Mouse (Mus musculus) embryonic facial prominence, embryonic 15.5 days (tissue): ENCODE results near the gene Cacna2d2. TPM values are rescaled to one million over a fixed set of nuclear protein-coding genes. Genes with fewer than 3 reads are reported as not detected.
A peak's percentile ranks its signal among the peaks of the same experiment; 100 is the strongest.

Experiments
- ATAC-seq: fragments of 200-750 bp; cut with Nextera tagmentation; 2 replicates; pipeline ENCODE4 v1.8.0; 2017; ENCODE audit warnings: low read depth, moderate TSS enrichment; ENCODE audit not compliant: insufficient number of reproducible peaks, low FRiP score, low TSS enrichment
- H3K27ac ChIP-seq: fragments of 300-500 bp; sonication (generic); replicated peaks from 2 replicates; pipeline ENCODE4 v1.5.1; 2015; ENCODE audit warnings: mild to moderate bottlenecking, inconsistent platforms
- H3K27me3 ChIP-seq: fragments of 300-500 bp; sonication (generic); 2 replicates; pipeline ENCODE4 v1.6.1; 2015; ENCODE audit warnings: inconsistent platforms
- H3K36me3 ChIP-seq: fragments of 300-500 bp; sonication (generic); 2 replicates; pipeline ENCODE4 v1.6.1; 2015; ENCODE audit warnings: mild to moderate bottlenecking, inconsistent platforms
- H3K4me1 ChIP-seq: fragments of 300-500 bp; sonication (generic); 2 replicates; pipeline ENCODE4 v1.6.1; 2015; ENCODE audit warnings: inconsistent platforms
- H3K4me2 ChIP-seq: fragments of 300-500 bp; sonication (generic); replicated peaks from 2 replicates; pipeline ENCODE4 v1.6.1; 2015; ENCODE audit warnings: mild to moderate bottlenecking, inconsistent platforms
- H3K4me3 ChIP-seq: fragments of 300-500 bp; sonication (generic); replicated peaks from 2 replicates; pipeline ENCODE4 v1.5.1; 2015; ENCODE audit warnings: mild to moderate bottlenecking, inconsistent platforms
- H3K9ac ChIP-seq: fragments of 300-500 bp; sonication (generic); 2 replicates; pipeline ENCODE4 v1.6.1; 2015; ENCODE audit warnings: inconsistent platforms
- H3K9me3 ChIP-seq: fragments of 300-500 bp; sonication (generic); replicated peaks from 2 replicates; pipeline ENCODE4 v1.6.1; 2016; ENCODE audit warnings: inconsistent platforms
- WGBS: fragments of 180-500 bp; shearing (Covaris S2); methylation state at CpG from one replicate; pipeline ENCODE4 v1.1.7; 2015; 5-methylcytosine and 5-hydroxymethylcytosine counted together
- polyA plus RNA-seq: library from polyadenylated mRNA; unstranded; fragments of >200 nt; fragmentation: Nextera tagmentation; extraction: Ambion mirVana; gene quantifications from 2 replicates; pipeline ENCODE4 v1.2.1, GENCODE M21; 2015

Gene Cacna2d2
- polyA plus RNA-seq, 1 experiment from 2014 or later: 1.3 TPM

DNA sequence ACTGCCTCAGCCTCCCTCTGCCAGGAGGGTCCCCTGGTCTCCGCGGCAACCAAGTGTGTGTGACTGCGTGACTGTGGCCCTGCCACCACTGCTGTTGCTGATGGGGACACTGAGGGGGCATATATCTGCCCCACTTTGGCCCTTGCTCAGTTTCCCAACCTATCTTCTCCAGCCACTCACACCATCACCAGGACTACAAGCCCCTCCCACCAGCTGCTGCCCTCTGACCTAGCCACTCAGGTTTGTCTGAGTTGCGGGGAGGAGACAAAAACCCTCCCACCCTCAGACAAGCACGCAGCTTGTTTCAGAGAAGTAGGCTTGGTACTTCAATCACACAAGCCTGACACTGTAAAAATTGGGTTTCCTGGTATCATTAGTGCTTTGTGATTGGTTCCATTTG, 24.0 kb upstream of the Cacna2d2 start:
- no peak for ATAC-seq
- H3K27me3 ChIP-seq: peaks cover 73% of the 10 kb centered on the region
- no peaks in the 10 kb centered on the region for H3K36me3 ChIP-seq

DNA sequence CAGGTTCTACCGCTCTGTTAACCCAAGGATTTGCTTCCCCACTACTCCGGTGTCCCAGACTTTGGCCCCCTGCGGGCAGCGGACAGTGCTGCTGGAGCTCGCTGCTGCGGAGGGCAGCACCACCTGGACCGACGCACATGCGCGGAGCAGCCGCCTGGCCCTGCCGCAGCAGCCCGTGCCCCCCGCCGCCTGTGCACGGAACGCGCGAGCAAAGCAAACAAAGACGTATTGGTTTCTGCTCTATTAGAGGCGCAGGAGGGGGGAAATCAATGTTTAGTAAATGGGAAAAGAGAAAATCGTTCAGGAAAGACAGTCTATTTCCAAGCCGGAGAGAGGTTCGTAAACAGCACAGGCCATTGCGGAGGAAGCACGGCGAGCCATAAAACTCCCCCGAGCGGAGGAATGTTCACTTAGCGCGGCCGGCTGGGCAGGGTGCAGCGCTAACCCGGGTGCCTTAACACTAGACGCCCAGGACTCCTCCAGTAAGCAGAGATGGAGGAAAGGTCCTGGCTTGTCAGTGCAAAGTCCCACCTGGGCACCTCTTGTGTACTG, 21.4 kb upstream of the Cacna2d2 start:
- Histone ChIP-seq H3K27ac (no peak overlapping the region), H3K4me1 (peaks cover 7% of the 10 kb centered on the region), H3K9me3 (no peaks in the 10 kb centered on the region), H3K36me3 (no peaks in the 10 kb centered on the region), H3K4me2 (peak overlapping the region; percentile 49), H3K4me3 (peak overlapping the region; percentile 32), H3K27me3 (peaks cover 94% of the 10 kb centered on the region), H3K9ac (no peak overlapping the region)
- WGBS: under 1% methylated on average over 35 of the region's 35 CpGs
- ATAC-seq: no peak

More for the DNA sequence above, 24.0 kb upstream of the Cacna2d2 start:
- Histone ChIP-seq H3K9ac (no peak overlapping the region), H3K4me2 (no peak overlapping the region), H3K4me3 (no peak overlapping the region), H3K9me3 (no peaks in the 10 kb centered on the region), H3K4me1 (peaks cover 7% of the 10 kb centered on the region), H3K27ac (no peak overlapping the region)
- 20% methylated on average over 5 of the region's 5 CpGs for WGBS

DNA sequence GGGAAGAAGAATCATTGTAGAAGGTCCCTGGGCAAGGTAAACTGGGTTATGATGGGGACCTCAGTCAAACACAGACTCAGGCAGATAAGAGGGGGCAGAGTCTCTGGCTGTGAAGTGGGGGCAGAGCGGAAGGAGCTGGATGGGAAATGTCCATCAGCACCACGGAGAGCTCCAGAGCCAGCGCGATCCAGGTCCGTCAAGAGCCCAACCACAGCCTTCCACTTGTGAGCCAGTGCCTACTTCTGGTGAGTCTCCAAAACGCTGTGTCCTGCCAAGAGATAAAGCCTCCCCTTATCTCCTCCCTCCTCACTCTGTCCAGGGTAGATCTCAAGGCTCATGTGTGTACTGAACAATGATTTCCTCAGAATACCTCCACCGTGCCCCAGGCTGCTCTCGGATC, 17.7 kb upstream of the Cacna2d2 start:
- 7% methylated on average over 8 of the region's 8 CpGs for WGBS
- no peak overlapping the region for H3K27ac ChIP-seq
- no peak for ATAC-seq
- H3K4me2 ChIP-seq: no peak overlapping the region
- peaks cover 7% of the 10 kb centered on the region for H3K4me1 ChIP-seq
- H3K27me3 ChIP-seq: peaks cover 94% of the 10 kb centered on the region
- no peaks in the 10 kb centered on the region for H3K36me3 ChIP-seq
- H3K4me3 ChIP-seq: no peak overlapping the region
- H3K9me3 ChIP-seq: no peaks in the 10 kb centered on the region
- no peak overlapping the region for H3K9ac ChIP-seq

DNA sequence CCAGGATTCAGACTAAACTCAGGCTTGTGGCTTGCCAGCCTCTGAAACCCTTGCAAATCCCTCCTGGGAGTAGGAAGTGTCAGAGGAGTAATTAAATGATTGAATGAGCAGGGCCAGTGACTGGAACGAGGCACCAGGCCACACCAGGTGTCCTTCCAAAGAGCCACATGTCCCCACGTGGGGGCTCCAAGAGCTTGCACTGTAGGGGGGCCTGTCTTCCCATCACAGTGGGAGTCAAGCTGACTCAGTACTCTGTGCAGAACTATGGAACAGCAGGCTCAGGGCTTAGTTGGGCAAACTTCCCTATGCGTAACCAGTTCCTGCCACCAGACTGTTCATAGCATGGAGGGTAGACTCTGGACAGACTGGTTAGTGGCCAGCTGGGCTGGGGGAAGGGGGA, 15.0 kb upstream of the Cacna2d2 start:
- no peak overlapping the region for H3K4me2 ChIP-seq
- no peaks in the 10 kb centered on the region for H3K4me1 ChIP-seq
- no peak overlapping the region for H3K27ac ChIP-seq
- WGBS: 26% methylated on average over 3 of the region's 3 CpGs
- H3K9me3 ChIP-seq: no peaks in the 10 kb centered on the region
- H3K27me3 ChIP-seq: peaks cover 67% of the 10 kb centered on the region
- H3K4me3 ChIP-seq: no peak overlapping the region
- no peak for ATAC-seq
- H3K9ac ChIP-seq: no peak overlapping the region
- H3K36me3 ChIP-seq: no peaks in the 10 kb centered on the region

DNA sequence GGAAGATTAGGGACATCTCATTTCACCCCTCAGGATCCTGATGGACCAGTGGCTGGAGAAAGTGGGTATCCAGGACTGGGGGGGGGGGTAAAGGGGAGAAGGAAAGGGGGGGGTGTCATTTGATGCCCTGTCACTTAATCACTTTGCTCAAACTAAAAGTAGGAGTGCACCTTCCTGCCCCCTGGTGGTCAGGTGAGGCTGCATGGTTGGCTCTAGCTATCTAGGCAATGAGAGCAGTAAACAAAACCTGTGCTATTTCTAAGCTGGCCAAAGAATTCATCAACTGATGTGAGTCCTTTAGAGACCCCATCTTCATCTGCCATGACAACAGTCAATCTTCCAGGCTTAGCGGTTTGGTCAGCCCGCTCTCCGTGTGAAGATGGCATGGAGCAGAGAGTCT, 12.7 kb upstream of the Cacna2d2 start:
- Histone ChIP-seq H3K9ac (no peak overlapping the region), H3K4me1 (no peaks in the 10 kb centered on the region), H3K4me2 (no peak overlapping the region), H3K9me3 (no peaks in the 10 kb centered on the region), H3K4me3 (no peak overlapping the region), H3K27me3 (peaks cover 44% of the 10 kb centered on the region), H3K27ac (no peak overlapping the region), H3K36me3 (no peaks in the 10 kb centered on the region)
- WGBS: 60% methylated on average over 3 of the region's 3 CpGs
- ATAC-seq: no peak

DNA sequence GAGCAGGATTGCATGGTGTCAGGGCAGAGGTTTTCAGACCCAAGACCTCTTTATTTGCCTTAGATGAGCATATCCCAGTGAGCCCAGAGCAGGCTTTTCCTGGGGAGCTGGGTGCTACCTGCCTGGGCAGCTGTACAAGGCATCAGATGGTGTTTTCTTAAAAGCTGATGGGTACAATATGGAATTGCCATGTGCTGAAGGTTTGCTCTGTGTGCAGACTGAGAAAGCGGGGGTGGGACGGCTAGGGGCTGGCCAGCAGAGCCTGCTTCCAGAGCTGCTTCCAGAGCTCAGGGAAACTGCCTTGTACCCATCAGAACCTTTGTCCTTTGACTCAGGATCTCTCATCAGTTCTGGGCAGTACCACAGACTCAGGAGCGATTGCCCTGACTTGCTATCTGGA, 11.7 kb upstream of the Cacna2d2 start:
- H3K4me2 ChIP-seq: no peak overlapping the region
- no peak overlapping the region for H3K4me3 ChIP-seq
- H3K9ac ChIP-seq: no peak overlapping the region
- no peaks in the 10 kb centered on the region for H3K36me3 ChIP-seq
- H3K27ac ChIP-seq: no peak overlapping the region
- H3K4me1 ChIP-seq: no peaks in the 10 kb centered on the region
- no peak for ATAC-seq
- no peaks in the 10 kb centered on the region for H3K9me3 ChIP-seq
- peaks cover 34% of the 10 kb centered on the region for H3K27me3 ChIP-seq
- WGBS: 80% methylated on average over 3 of the region's 3 CpGs

DNA sequence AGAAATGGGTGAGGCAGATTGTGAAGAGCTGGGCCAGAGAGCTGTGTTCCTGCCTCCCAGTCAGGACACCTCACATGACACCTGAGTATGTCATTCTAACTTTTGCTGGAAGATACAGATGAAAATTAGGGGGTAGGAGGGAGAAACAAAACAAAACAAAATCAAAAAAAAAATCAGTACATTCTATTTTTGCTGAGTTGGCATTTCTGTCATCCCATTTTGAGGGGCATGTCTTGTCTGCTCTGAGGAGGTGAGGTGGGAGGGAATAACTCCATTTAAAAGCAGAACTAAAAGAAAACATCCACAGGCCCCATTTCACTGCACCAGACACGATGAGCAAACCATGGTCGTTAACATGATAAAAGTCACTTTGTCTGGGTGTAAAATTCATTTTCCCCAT, 11.1 kb upstream of the Cacna2d2 start:
- Histone ChIP-seq H3K9me3 (no peaks in the 10 kb centered on the region), H3K27ac (no peak overlapping the region), H3K27me3 (peaks cover 29% of the 10 kb centered on the region), H3K36me3 (no peaks in the 10 kb centered on the region), H3K9ac (no peak overlapping the region), H3K4me3 (no peak overlapping the region), H3K4me1 (no peaks in the 10 kb centered on the region), H3K4me2 (no peak overlapping the region)
- WGBS: 47% methylated on average over 2 of the region's 2 CpGs
- no peak for ATAC-seq

DNA sequence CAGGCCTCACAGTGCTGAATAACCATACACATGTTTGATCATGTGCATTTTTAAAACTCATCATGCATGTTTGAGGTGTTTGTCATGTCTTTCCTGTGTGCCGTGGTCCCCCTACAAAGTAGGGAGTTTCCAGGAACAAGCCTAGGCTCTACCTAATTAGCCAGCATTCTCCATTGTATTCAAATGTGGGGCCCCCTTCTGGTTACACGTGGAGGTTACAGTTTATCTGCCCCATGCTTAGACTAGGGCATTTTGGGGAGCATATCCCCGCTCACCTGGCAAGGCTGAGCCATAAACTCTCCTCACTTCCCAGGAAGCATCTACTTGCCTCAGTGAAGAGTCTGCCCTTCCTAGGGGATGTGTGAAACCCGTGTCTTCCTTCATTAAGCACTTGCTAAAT, 3.0 kb upstream of the Cacna2d2 start:
- Histone ChIP-seq H3K9me3 (no peaks in the 10 kb centered on the region), H3K36me3 (no peaks in the 10 kb centered on the region), H3K4me2 (no peak overlapping the region), H3K27ac (no peak overlapping the region), H3K4me3 (no peak overlapping the region), H3K9ac (no peak overlapping the region), H3K4me1 (peaks cover 10% of the 10 kb centered on the region), H3K27me3 (peaks cover 60% of the 10 kb centered on the region)
- no peak for ATAC-seq
- WGBS: 28% methylated on average over 4 of the region's 4 CpGs

DNA sequence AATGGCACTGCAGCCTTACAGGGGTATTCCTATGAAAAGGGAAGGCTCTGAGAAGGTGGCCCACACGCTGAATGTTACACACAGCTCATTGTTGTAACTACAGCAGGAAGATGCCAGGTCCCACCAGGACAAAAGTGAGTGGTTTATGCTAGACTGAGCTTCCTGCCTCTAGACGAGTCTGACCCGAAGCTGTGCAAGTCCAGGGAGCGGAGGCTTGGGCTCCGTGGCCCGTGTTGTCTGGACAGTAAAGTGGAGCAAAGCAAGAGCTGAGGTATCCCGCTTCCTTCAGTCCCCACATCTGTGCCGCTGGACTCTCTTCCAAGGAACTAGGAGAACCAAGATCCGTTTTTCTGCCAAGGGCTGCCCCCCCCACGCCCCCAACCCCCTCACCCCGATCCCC, 444 bp upstream of the Cacna2d2 start:
- Histone ChIP-seq H3K4me1 (peaks cover 10% of the 10 kb centered on the region), H3K36me3 (no peaks in the 10 kb centered on the region), H3K9me3 (no peaks in the 10 kb centered on the region), H3K4me3 (no peak overlapping the region), H3K27me3 (peaks cover 82% of the 10 kb centered on the region), H3K4me2 (peak overlapping the region; percentile 100; the same call in 1 of the 2 replicates), H3K9ac (no peak overlapping the region), H3K27ac (no peak overlapping the region)
- no peak for ATAC-seq
- WGBS: 20% methylated on average over 11 of the region's 11 CpGs

DNA sequence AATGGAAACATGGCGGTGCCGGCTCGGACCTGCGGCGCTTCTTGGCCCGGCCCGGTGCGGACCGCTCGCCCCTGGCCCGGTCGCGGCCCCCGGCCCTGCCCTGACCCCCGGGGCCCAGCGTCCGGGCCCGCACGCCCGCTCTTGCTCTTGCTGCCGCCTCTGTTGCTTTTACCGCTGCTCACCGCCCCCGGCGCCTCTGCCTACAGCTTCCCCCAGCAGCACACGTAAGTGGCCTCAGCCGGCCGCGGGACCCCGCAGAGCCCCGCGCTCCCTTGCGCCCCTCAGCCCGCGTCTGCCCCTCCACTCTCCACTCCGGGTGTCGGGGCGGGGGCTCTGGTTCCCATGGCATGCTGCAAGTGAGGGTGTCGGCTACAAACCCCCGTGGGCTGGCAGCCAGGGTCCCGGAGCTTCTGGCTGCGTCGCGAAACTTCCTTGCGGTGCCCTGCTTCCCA, 674 bp downstream of the Cacna2d2 start:
- Histone ChIP-seq H3K4me1 (peaks cover 10% of the 10 kb centered on the region), H3K4me3 (peak overlapping the region; percentile 66), H3K9me3 (no peaks in the 10 kb centered on the region), H3K9ac (peak overlapping the region; percentile 45), H3K36me3 (no peaks in the 10 kb centered on the region), H3K27me3 (peaks cover 84% of the 10 kb centered on the region), H3K27ac (no peak overlapping the region), H3K4me2 (peak overlapping the region; percentile 100)
- WGBS: under 1% methylated on average over 39 of the region's 45 CpGs
- ATAC-seq: no peak

DNA sequence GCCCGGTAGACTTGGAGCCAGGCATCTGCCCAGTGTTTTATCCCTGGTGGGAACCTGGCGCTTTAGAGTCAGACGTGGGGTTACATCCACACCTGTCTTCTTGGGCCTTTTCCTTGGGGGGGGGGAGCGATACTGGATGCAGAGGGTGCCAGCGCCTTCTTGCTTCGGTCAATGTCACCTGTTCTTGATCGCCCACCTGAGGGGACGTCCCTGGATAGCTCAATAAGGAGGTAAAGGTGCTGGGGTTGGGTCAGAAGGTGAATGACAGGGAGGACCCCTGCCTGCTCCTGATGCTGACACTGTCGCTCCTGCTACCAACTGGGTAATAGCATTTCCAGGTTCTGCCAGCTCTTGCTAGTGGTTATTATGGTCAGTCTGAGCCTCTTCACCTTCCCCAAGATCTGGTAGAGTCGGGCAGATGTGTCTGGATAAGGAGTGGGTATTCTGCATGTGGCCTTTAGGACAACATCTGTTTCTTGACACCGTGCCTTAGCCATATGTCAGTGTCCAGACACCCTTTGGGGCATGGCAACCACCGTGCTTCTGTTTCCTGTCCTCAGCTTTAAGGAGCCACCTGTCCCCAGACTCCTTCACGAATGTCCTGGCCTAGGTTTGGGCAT, 1.4 kb downstream of the Cacna2d2 start:
- peaks cover 80% of the 10 kb centered on the region for H3K27me3 ChIP-seq
- H3K36me3 ChIP-seq: no peaks in the 10 kb centered on the region
- no peaks in the 10 kb centered on the region for H3K9me3 ChIP-seq
- no peak for ATAC-seq
- no peak overlapping the region for H3K27ac ChIP-seq
- H3K4me2 ChIP-seq: peak overlapping the region; percentile 100
- WGBS: 17% methylated on average over 13 of the region's 13 CpGs
- H3K4me1 ChIP-seq: peaks cover 10% of the 10 kb centered on the region
- H3K4me3 ChIP-seq: peak overlapping the region; percentile 66
- H3K9ac ChIP-seq: no peak overlapping the region

DNA sequence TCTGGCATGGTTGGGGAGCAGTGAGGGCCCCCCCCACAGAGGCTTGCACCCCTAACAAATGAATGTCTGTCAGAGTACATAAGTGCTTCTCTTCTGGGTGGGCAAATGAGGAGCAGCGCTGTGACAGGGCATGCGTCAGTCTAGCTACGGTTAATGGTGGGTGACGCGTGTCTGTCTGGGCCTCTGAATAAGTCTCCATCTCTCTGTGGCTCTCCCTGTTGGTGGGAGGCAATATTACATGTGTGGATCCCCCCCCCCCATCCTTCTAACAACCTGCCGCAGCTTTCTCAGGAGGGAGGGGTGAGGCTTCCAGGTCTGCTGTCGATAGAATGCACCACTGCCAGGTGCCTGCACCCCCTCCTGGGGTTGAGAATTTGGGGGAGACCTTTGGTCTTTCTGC, 3.7 kb downstream of the Cacna2d2 start:
- WGBS: 71% methylated on average over 7 of the region's 7 CpGs
- H3K27ac ChIP-seq: no peak overlapping the region
- H3K9ac ChIP-seq: no peak overlapping the region
- H3K4me1 ChIP-seq: peaks cover 10% of the 10 kb centered on the region
- H3K4me2 ChIP-seq: no peak overlapping the region
- no peak for ATAC-seq
- H3K4me3 ChIP-seq: no peak overlapping the region
- no peaks in the 10 kb centered on the region for H3K9me3 ChIP-seq
- peaks cover 60% of the 10 kb centered on the region for H3K27me3 ChIP-seq
- H3K36me3 ChIP-seq: no peaks in the 10 kb centered on the region
